Mouse (Mus musculus): ENCODE measurements at regions not wholly inside any gene's neighbourhood (a gene's known extent, or its start where the extent isn't known, plus 50 kb on each side); places are given as distances from the start of the nearest gene placed in this dataset.

DNA sequence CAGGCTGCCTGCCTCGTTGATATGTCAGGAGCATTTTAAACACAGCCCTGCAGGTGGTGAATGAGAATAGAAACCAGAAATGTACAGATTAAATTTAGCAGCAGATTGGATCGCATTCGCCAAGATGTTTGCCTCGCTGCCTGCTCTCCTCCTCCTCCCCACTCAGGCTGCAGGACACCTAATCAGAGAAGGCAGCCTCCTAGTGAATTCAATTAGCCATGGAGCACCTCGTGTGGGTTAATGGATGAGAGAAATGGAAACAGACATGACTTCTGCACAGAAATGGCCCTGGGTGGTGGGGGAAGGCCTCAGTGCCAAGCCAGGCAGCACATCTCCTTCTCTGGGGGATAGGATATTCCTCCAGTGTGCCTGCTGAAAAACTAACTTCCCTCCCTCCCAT, 352.8 kb downstream of the Tmem135 start:
- no peak for DNase-seq
- Histone ChIP-seq H3K4me2 (ENCODE audit: low read depth) (no peak overlapping the region), H3K4me3 (ENCODE audit: low read depth, low read length) (no peak overlapping the region), H3K9me3 (ENCODE audit: low read length) (no peaks in the 10 kb centered on the region), H3K9ac (no peak overlapping the region), H3K4me1 (ENCODE audit: insufficient read depth) (no peaks in the 10 kb centered on the region), H3K27me3 (ENCODE audit: insufficient read depth, low read length) (no peaks in the 10 kb centered on the region), H3K27ac (ENCODE audit: low read depth, low read length) (no peak overlapping the region), H3K36me3 (ENCODE audit: insufficient read depth) (no peaks in the 10 kb centered on the region)
- ATAC-seq: no peak
- TF ChIP-seq CTCF (IDR thresholded peaks at IDR 0.05; ENCODE audit: low read depth): no peak
- WGBS: 47% methylated on average over 5 of the region's 5 CpGs

DNA sequence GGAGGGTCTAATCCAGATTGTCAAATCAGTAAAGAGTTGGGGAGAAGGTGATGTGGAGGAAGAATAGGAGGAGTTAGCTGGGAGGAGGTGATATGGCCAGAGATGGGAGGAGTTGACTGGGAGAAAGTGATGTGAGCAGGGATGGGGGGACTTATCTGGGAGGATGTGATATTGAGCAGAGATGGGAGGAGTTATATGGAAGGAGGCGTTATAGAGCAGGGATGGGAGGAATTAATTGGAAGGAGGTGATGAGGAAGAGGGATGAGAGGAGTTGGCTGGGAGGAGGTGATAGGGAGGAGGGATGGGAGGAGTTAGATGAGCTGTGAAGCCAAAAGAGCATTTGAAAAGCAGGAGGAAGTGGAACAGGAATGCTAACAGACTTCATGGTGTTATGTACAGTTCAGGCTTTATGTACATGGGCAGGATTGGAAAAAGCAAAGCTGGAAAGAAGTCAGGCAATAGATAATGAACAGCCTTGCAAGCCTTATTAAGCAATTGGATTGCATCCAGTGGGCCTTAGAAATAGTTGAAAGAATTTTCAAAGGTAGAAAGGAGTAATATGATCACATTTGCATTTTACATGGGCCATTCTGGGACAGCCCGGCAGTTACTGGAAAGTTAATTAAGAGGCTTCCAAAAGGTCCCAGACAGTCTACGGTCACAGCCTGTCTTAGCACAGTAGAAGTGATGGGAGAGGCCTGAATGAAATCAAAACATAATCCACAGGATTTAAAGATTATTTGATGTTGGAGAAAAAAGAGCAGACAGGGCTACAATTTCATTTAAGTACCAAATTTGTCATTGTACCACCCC, 357.4 kb downstream of the Tmem135 start:
- Histone ChIP-seq H3K4me2 (ENCODE audit: low read depth) (no peak overlapping the region), H3K36me3 (ENCODE audit: insufficient read depth) (no peaks in the 10 kb centered on the region), H3K9me3 (ENCODE audit: low read length) (no peaks in the 10 kb centered on the region), H3K9ac (no peak overlapping the region), H3K4me3 (ENCODE audit: low read depth, low read length) (no peak overlapping the region), H3K27me3 (ENCODE audit: insufficient read depth, low read length) (no peaks in the 10 kb centered on the region), H3K27ac (ENCODE audit: low read depth, low read length) (no peak overlapping the region), H3K4me1 (ENCODE audit: insufficient read depth) (no peaks in the 10 kb centered on the region)
- no peak for DNase-seq
- TF ChIP-seq CTCF (IDR thresholded peaks at IDR 0.05; ENCODE audit: low read depth): no peak
- 27% methylated on average over 3 of the region's 3 CpGs for WGBS
- no peak for ATAC-seq

DNA sequence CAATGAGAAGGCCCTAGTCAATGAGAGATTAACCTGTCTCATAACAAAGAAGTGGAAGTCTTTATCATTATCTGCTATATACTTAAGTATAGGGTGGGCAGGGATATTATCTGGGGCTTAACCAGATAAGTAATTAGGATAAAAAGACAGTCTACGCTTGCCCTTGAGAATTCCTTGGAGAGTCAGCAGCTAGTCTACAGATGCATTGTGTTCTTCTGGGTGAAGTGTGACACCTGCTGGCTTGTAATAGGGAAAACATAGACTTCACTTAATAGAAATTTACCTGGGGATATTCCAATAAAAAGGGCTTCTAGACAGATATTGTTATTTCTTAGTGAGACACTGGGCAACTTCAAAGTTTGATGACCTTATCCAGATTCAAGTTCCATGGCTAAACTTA, 361.0 kb downstream of the Tmem135 start:
- Histone ChIP-seq H3K4me1 (ENCODE audit: insufficient read depth) (no peaks in the 10 kb centered on the region), H3K4me2 (ENCODE audit: low read depth) (no peak overlapping the region), H3K4me3 (ENCODE audit: low read depth, low read length) (no peak overlapping the region), H3K27ac (ENCODE audit: low read depth, low read length) (no peak overlapping the region), H3K9me3 (ENCODE audit: low read length) (no peaks in the 10 kb centered on the region), H3K9ac (no peak overlapping the region), H3K36me3 (ENCODE audit: insufficient read depth) (no peaks in the 10 kb centered on the region), H3K27me3 (ENCODE audit: insufficient read depth, low read length) (no peaks in the 10 kb centered on the region)
- ATAC-seq (peak; percentile 64; the same call in 1 of the 2 replicates), DNase-seq (peak; percentile 44)
- 47% methylated on average over 1 of the region's 1 CpGs for WGBS
- peak; percentile 58 for TF ChIP-seq CTCF (IDR thresholded peaks at IDR 0.05; ENCODE audit: low read depth)

DNA sequence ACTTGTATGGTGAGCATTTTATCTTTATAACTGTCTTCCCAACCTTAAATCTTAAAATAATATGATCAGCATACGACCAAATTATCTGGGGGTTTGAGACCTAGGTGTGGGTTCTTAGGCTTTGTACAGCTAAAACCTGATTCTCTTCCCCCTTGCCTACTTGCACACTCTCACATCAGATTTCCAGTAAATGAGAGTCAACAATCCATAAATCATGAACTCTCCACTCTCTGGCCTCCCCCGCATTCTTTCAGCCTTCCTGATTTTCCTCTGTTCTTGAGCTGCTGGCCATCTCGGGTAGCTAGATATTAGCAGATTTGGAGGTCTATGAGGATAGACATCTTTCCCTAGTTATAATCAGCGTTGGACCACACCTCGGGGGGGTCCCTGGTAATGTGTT, 362.7 kb downstream of the Tmem135 start:
- no peaks in the 10 kb centered on the region for H3K27me3 ChIP-seq (ENCODE audit: insufficient read depth, low read length)
- no peak overlapping the region for H3K4me3 ChIP-seq (ENCODE audit: low read depth, low read length)
- no peak overlapping the region for H3K27ac ChIP-seq (ENCODE audit: low read depth, low read length)
- TF ChIP-seq CTCF (IDR thresholded peaks at IDR 0.05; ENCODE audit: low read depth): no peak
- no peak overlapping the region for H3K4me2 ChIP-seq (ENCODE audit: low read depth)
- no peaks in the 10 kb centered on the region for H3K9me3 ChIP-seq (ENCODE audit: low read length)
- DNase-seq (no peak), ATAC-seq (no peak)
- no peak overlapping the region for H3K9ac ChIP-seq
- 93% methylated on average over 5 of the region's 5 CpGs for WGBS
- H3K4me1 ChIP-seq (ENCODE audit: insufficient read depth): no peaks in the 10 kb centered on the region
- H3K36me3 ChIP-seq (ENCODE audit: insufficient read depth): no peaks in the 10 kb centered on the region

DNA sequence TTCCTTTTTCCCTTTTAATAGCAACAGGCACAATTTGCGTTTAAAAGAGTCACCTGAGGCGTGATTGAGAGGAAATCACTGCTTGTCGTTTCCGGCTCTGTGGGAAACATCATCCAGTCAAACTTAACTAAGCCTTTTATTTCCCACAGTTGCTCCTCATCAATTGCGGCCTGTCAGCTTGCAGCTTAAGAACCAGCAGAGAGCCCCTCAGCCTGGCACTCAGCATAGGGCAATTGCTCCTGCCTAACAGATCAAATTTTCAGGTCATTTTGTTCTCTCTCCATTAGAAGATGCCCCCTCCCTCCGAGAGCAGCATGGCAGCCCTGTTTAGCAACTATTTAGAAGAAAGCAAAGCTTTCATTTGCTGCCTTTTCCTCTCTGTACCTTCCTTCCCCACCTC, 363.9 kb downstream of the Tmem135 start:
- H3K4me1 ChIP-seq (ENCODE audit: insufficient read depth): no peaks in the 10 kb centered on the region
- no peak for TF ChIP-seq CTCF (IDR thresholded peaks at IDR 0.05; ENCODE audit: low read depth)
- H3K36me3 ChIP-seq (ENCODE audit: insufficient read depth): no peaks in the 10 kb centered on the region
- no peaks in the 10 kb centered on the region for H3K27me3 ChIP-seq (ENCODE audit: insufficient read depth, low read length)
- DNase-seq (no peak), ATAC-seq (peak; percentile 58; the same call in 1 of the 2 replicates)
- no peak overlapping the region for H3K4me2 ChIP-seq (ENCODE audit: low read depth)
- no peak overlapping the region for H3K27ac ChIP-seq (ENCODE audit: low read depth, low read length)
- H3K9ac ChIP-seq: no peak overlapping the region
- H3K4me3 ChIP-seq (ENCODE audit: low read depth, low read length): no peak overlapping the region
- no peaks in the 10 kb centered on the region for H3K9me3 ChIP-seq (ENCODE audit: low read length)
- WGBS: 21% methylated on average over 6 of the region's 6 CpGs

DNA sequence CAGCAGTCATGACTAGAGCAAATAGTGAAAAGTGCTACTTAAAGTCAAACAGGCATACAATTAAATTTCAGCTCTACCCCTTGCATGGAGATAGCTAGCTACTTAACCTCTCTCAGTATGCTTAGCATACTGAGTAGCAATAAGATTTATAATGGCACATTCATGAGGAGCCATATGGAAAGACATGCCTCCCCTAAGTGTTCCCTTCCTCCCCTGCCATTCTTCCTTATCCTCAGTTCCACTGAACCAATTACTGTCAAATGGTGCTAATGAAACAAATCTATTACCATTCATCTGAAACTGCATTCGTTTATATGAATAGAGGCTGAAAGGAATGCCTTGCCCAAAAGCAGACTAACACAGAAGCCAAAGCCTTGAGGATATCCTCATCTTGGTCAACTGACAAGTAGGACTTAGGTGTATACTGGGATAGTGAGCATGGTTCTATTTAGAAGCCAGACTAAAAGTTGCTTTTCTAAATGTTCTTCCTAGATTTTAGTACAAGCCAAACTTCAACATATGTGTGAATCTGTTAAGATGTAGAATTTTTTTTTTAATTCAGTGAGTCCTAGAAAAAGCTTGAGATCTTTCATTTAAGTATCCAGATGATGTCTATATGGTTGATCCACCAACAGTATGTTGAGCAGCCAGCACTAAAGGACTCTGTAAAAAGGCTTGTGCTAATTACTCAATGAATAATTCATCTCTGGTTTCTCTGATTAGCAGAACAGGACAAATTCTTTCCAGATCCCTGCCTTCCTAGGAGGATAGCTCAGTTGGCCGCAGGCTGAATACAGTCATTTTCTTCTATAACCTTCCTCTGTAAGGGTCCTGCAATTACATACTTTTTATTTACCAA, 368.7 kb downstream of the Tmem135 start:
- DNase-seq: peak; percentile 31
- peak; percentile 86 for ATAC-seq
- no peak overlapping the region for H3K9ac ChIP-seq
- no peaks in the 10 kb centered on the region for H3K4me1 ChIP-seq (ENCODE audit: insufficient read depth)
- no peaks in the 10 kb centered on the region for H3K36me3 ChIP-seq (ENCODE audit: insufficient read depth)
- H3K27me3 ChIP-seq (ENCODE audit: insufficient read depth, low read length): no peaks in the 10 kb centered on the region
- no peak overlapping the region for H3K27ac ChIP-seq (ENCODE audit: low read depth, low read length)
- no peak overlapping the region for H3K4me2 ChIP-seq (ENCODE audit: low read depth)
- no peaks in the 10 kb centered on the region for H3K9me3 ChIP-seq (ENCODE audit: low read length)
- no peak overlapping the region for H3K4me3 ChIP-seq (ENCODE audit: low read depth, low read length)
- 22% methylated on average over 2 of the region's 2 CpGs for WGBS
- TF ChIP-seq CTCF (IDR thresholded peaks at IDR 0.05; ENCODE audit: low read depth): no peak

Data from forebrain, postnatal 0 days (tissue).